Mouse (Mus musculus) spleen, adult 2 months (tissue): ENCODE measurements around the gene Hacl1. TPM values are rescaled to one million over a fixed set of nuclear protein-coding genes. Genes with fewer than 3 reads are reported as not detected.

Experiments
- DNase-seq, 2 experiments: peaks; one replicate each; pipeline versions ENCODE4 v3.0.0 to v3.0.0-alpha.2; 2012 to 2021; ENCODE audit warnings: low spot score in 2 of 2, low read depth in 1 of 2
- H3K27ac ChIP-seq: fragments of 200-500 bp; 2 replicates; pipeline ENCODE4 v1.5.1; 2012; ENCODE audit warnings: low read length, inconsistent platforms; ENCODE audit not compliant: insufficient read depth
- H3K27me3 ChIP-seq: fragments of 200-500 bp; 2 replicates; pipeline ENCODE4 v1.6.1; 2012; ENCODE audit warnings: mild to moderate bottlenecking, moderate library complexity, low read length, inconsistent platforms; ENCODE audit not compliant: control insufficient read depth, insufficient read depth
- H3K36me3 ChIP-seq: fragments of 200-500 bp; 2 replicates; pipeline ENCODE4 v1.6.1; 2012; ENCODE audit warnings: mild to moderate bottlenecking, low read length, inconsistent platforms; ENCODE audit not compliant: control insufficient read depth, insufficient read depth
- H3K4me1 ChIP-seq: fragments of 200-500 bp; 2 replicates; pipeline ENCODE4 v1.6.1; 2011; ENCODE audit warnings: inconsistent platforms; ENCODE audit not compliant: control insufficient read depth, insufficient read depth, insufficient read length
- H3K4me3 ChIP-seq: fragments of 200-500 bp; 2 replicates; pipeline ENCODE4 v1.5.1; 2011; ENCODE audit warnings: mild to moderate bottlenecking, inconsistent platforms; ENCODE audit not compliant: insufficient read depth, insufficient read length; ENCODE audit errors: extremely low read depth
- CTCF ChIP-seq: fragments of 200-500 bp; IDR thresholded peaks from 2 replicates; pipeline ENCODE4 v1.5.1; 2011; ENCODE audit warnings: mild to moderate bottlenecking, inconsistent platforms; ENCODE audit not compliant: insufficient read depth, insufficient read length, insufficient replicate concordance; ENCODE audit errors: extremely low read depth
- POLR2A ChIP-seq: fragments of 200-500 bp; IDR thresholded peaks from 2 replicates; pipeline ENCODE4 v1.6.1; 2011; ENCODE audit warnings: low read depth, low read length, inconsistent platforms
- WGBS: fragments of 180-500 bp; shearing (Covaris S2); methylation state at CpG from one replicate; pipeline ENCODE4 v1.1.7; 2018; 5-methylcytosine and 5-hydroxymethylcytosine counted together
- polyA plus RNA-seq: library from polyadenylated mRNA; depleted of rRNA; stranded (reverse); fragments of >200 nt; gene quantifications from 2 replicates; pipeline ENCODE4 v1.2.3, GENCODE M21; 2012

Hacl1 gene
- polyA plus RNA-seq, 1 experiment: 6.1 TPM

GRCm38 (mm10) chr14:31565478-31566212, 75.4 kb downstream of the Hacl1 start:
- Histone ChIP-seq H3K27ac (no peak overlapping the region), H3K27me3 (no peaks in the 10 kb centered on the region), H3K4me3 (no peak overlapping the region), H3K4me1 (peaks cover 6% of the 10 kb centered on the region), H3K36me3 (no peaks in the 10 kb centered on the region)
- WGBS: 90% methylated on average over 9 of the region's 9 CpGs
- no peak for DNase-seq
- TF ChIP-seq CTCF (no peak), POLR2A (no peak)

GRCm38 (mm10) chr14:31564452-31565179, 76.5 kb downstream of the Hacl1 start:
- H3K27ac ChIP-seq: no peak overlapping the region
- H3K27me3 ChIP-seq: no peaks in the 10 kb centered on the region
- TF ChIP-seq CTCF (no peak), POLR2A (no peak)
- H3K4me3 ChIP-seq: no peak overlapping the region
- DNase-seq: no peak
- no peaks in the 10 kb centered on the region for H3K36me3 ChIP-seq
- WGBS: 86% methylated on average over 6 of the region's 6 CpGs
- peaks cover 6% of the 10 kb centered on the region for H3K4me1 ChIP-seq

- H3K36me3 ChIP-seq: no peaks in the 10 kb centered on the region
- H3K27ac ChIP-seq: no peak overlapping the region
- no peaks in the 10 kb centered on the region for H3K27me3 ChIP-seq
- DNase-seq: no peak
- TF ChIP-seq POLR2A: no peak
- no peak for TF ChIP-seq CTCF
- H3K4me3 ChIP-seq: no peak overlapping the region
- 61% methylated on average over 5 of the region's 5 CpGs for WGBS
- no peaks in the 10 kb centered on the region; the same call in 1 of the 2 replicates for H3K4me1 ChIP-seq
Observed at GRCm38 (mm10) chr14:31560886-31561285, 80.2 kb downstream of the Hacl1 start.

GRCm38 (mm10) chr14:31559216-31559615, 81.9 kb downstream of the Hacl1 start:
- no peak for DNase-seq
- Histone ChIP-seq H3K36me3 (no peaks in the 10 kb centered on the region), H3K4me1 (no peaks in the 10 kb centered on the region; the same call in 1 of the 2 replicates), H3K27ac (no peak overlapping the region), H3K27me3 (no peaks in the 10 kb centered on the region), H3K4me3 (no peak overlapping the region)
- TF ChIP-seq POLR2A (no peak), CTCF (no peak)
- 40% methylated on average over 5 of the region's 5 CpGs for WGBS

GRCm38 (mm10) chr14:31557784-31558183, 83.3 kb downstream of the Hacl1 start:
- Histone ChIP-seq H3K4me3 (no peak overlapping the region), H3K4me1 (no peaks in the 10 kb centered on the region; the same call in 1 of the 2 replicates), H3K27me3 (no peaks in the 10 kb centered on the region), H3K27ac (no peak overlapping the region), H3K36me3 (no peaks in the 10 kb centered on the region)
- TF ChIP-seq POLR2A (no peak), CTCF (no peak)
- DNase-seq: no peak
- 80% methylated on average over 9 of the region's 9 CpGs for WGBS

GRCm38 (mm10) chr14:31557273-31557672, 83.8 kb downstream of the Hacl1 start:
- WGBS: 79% methylated on average over 8 of the region's 8 CpGs
- TF ChIP-seq CTCF (no peak), POLR2A (no peak)
- Histone ChIP-seq H3K4me1 (no peaks in the 10 kb centered on the region; the same call in 1 of the 2 replicates), H3K36me3 (no peaks in the 10 kb centered on the region), H3K4me3 (no peak overlapping the region), H3K27ac (no peak overlapping the region), H3K27me3 (no peaks in the 10 kb centered on the region)
- no peak for DNase-seq
